In genomic region chr5:24474025-24474722, GRCm38 (mm10) we compare ENCODE assay signal across 8 mouse cellular contexts. TPM values are rescaled to one million over a fixed set of nuclear protein-coding genes. Genes with fewer than 3 reads are reported as not detected.
DNase-seq lines count a peak whose midpoint lies in the region; ATAC-seq and TF ChIP-seq lines count a peak whose summit lies in the region.

No protein-coding gene starts in this region.

- 17% methylated on average over 77 of the region's 77 CpGs for WGBS in kidney, adult 2 months
- WGBS in embryonic facial prominence, embryonic 14.5 days, result 7% methylated on average over 23 of the region's 77 CpGs
- whole genome bisulfite sequencing in intestine, embryonic 15.5 days, result 8% methylated on average over 77 of the region's 77 CpGs

- H3K9me3 ChIP-seq in embryonic facial prominence, embryonic 14.5 days (ENCODE audit: control insufficient read depth, low read length), result no peaks in the 10 kb centered on the region
- H3K9me3 ChIP-seq in intestine, embryonic 15.5 days, result no peaks in the 10 kb centered on the region

- H3K4me3 ChIP-seq in kidney, adult 2 months (ENCODE audit: insufficient read depth, low read depth, low read length), result peak overlapping the region; percentile 45; the same call in 1 of the 2 replicates
- peak overlapping the region; percentile 49 for H3K4me3 ChIP-seq in embryonic facial prominence, embryonic 14.5 days (ENCODE audit: low read depth, low read length)
- peak overlapping the region; percentile 47 for H3K4me3 ChIP-seq in intestine, embryonic 15.5 days (replicated peaks)

- H3K4me1 ChIP-seq in kidney, adult 2 months (ENCODE audit: control insufficient read depth, insufficient read depth, low read length), result peaks cover 3% of the 10 kb centered on the region; the same call in 1 of the 2 replicates
- H3K4me1 ChIP-seq in embryonic facial prominence, embryonic 14.5 days (ENCODE audit: control insufficient read depth, insufficient read depth, low read length), result peaks cover 25% of the 10 kb centered on the region
- peaks cover 35% of the 10 kb centered on the region for H3K4me1 ChIP-seq in intestine, embryonic 15.5 days (replicated peaks)

- ATAC-seq in embryonic facial prominence, embryonic 14.5 days (ENCODE audit: low read depth), result peak; percentile 27
- ATAC-seq in intestine, embryonic 15.5 days, result peak; percentile 42
- no peak for ATAC-seq in megakaryocyte-erythroid progenitor cell, adult 5-6 weeks (replicated peaks; ENCODE audit: low FRiP score, low TSS enrichment, poor library complexity, severe bottlenecking)

- no peaks in the 10 kb centered on the region; the same call in 1 of the 2 replicates for H3K36me3 ChIP-seq in kidney, adult 2 months (ENCODE audit: control insufficient read depth, insufficient read depth, low read length)
- peaks cover 31% of the 10 kb centered on the region for H3K36me3 ChIP-seq in embryonic facial prominence, embryonic 14.5 days (ENCODE audit: control insufficient read depth, insufficient read depth, low read length)
- H3K36me3 ChIP-seq in intestine, embryonic 15.5 days, result peaks cover 22% of the 10 kb centered on the region

- H3K27me3 ChIP-seq in kidney, adult 2 months (replicated peaks; ENCODE audit: control insufficient read depth, insufficient read depth, low read length), result no peaks in the 10 kb centered on the region
- peaks cover 17% of the 10 kb centered on the region for H3K27me3 ChIP-seq in embryonic facial prominence, embryonic 14.5 days (replicated peaks; ENCODE audit: control insufficient read depth, insufficient read depth, low read length)
- peaks cover 9% of the 10 kb centered on the region; the same call in 1 of the 2 replicates for H3K27me3 ChIP-seq in intestine, embryonic 15.5 days (replicated peaks)

- peak; percentile 17 for DNase-seq in kidney, adult 2 months
- no peak for DNase-seq in kidney, postnatal 25 days
- peak; percentile 70 for DNase-seq in embryonic facial prominence, embryonic 14.5 days (ENCODE audit: low spot score)
- DNase-seq in lung, postnatal 14 days, result peak; percentile 67
- peak; percentile 75 to 77 for DNase-seq in urinary bladder, postnatal 36 days (ENCODE audit: low spot score in 2 of 2)
- no peak for DNase-seq in thymus, postnatal 25 days

- no peak for TF ChIP-seq CTCF in kidney, adult 2 months (conservative IDR thresholded peaks at IDR 0.05; ENCODE audit: insufficient read depth, insufficient read length, low read depth, low read length)

- H3K27ac ChIP-seq in kidney, adult 2 months (ENCODE audit: insufficient read depth, low read depth, low read length), result no peak overlapping the region
- H3K27ac ChIP-seq in embryonic facial prominence, embryonic 14.5 days (replicated peaks; ENCODE audit: low read depth, low read length), result peak overlapping the region; percentile 52
- 0 out of 2 replicates have a peak overlapping the region, but pooled peaks have one; percentile 27 for H3K27ac ChIP-seq in intestine, embryonic 15.5 days

- no peak for TF ChIP-seq POLR2A in kidney, adult 2 months (IDR thresholded peaks at IDR 0.05; ENCODE audit: low read depth, low read length)

- peak overlapping the region; percentile 72 for H3K4me2 ChIP-seq in embryonic facial prominence, embryonic 14.5 days (ENCODE audit: low read depth, low read length)
- H3K4me2 ChIP-seq in intestine, embryonic 15.5 days (replicated peaks), result peak overlapping the region; percentile 71

- H3K9ac ChIP-seq in embryonic facial prominence, embryonic 14.5 days (ENCODE audit: low read depth, low read length), result peak overlapping the region; percentile 67
- peak overlapping the region; percentile 42 for H3K9ac ChIP-seq in intestine, embryonic 15.5 days

RNA-seq across cellular contexts. Expression of gene Agap3, which starts 22.2 kb away (rescaled TPM):
- polyA plus RNA-seq in kidney, adult 2 months (2012; rRNA removed), result 59.4 and 62.3 TPM in 2 replicates
- polyA plus RNA-seq in embryonic facial prominence, embryonic 14.5 days (2014; fragmentation: Nextera tagmentation; extraction: Ambion mirVana), result 31.5 and 33.9 TPM in 2 replicates
- 28.7 and 28.9 TPM in 2 replicates for polyA plus RNA-seq in intestine, embryonic 15.5 days (2015; fragmentation: Nextera tagmentation; extraction: Ambion mirVana)
- 36.5 and 53.3 TPM in 2 replicates for total RNA-seq in megakaryocyte-erythroid progenitor cell, adult 5-6 weeks (2014; fragmentation: Nextera tagmentation)
- total RNA-seq in megakaryocyte-erythroid progenitor cell, adult 5-6 weeks (2017), result 21.7 and 33.3 TPM in 2 replicates

RNA-seq across cellular contexts. Expression of gene Tmub1, which starts 26.5 kb away (rescaled TPM):
- 60.0 and 68.9 TPM in 2 replicates for polyA plus RNA-seq in kidney, adult 2 months (2012; rRNA removed)
- 16.5 and 21.3 TPM in 2 replicates for polyA plus RNA-seq in embryonic facial prominence, embryonic 14.5 days (2014; fragmentation: Nextera tagmentation; extraction: Ambion mirVana)
- polyA plus RNA-seq in intestine, embryonic 15.5 days (2015; fragmentation: Nextera tagmentation; extraction: Ambion mirVana), result 22.4 and 23.6 TPM in 2 replicates
- 10.5 and 11.4 TPM in 2 replicates for total RNA-seq in megakaryocyte-erythroid progenitor cell, adult 5-6 weeks (2014; fragmentation: Nextera tagmentation)
- 5.6 and 6.2 TPM in 2 replicates for total RNA-seq in megakaryocyte-erythroid progenitor cell, adult 5-6 weeks (2017)

RNA-seq across cellular contexts. Expression of gene Fastk, which starts 29.1 kb away (rescaled TPM):
- polyA plus RNA-seq in kidney, adult 2 months (2012; rRNA removed), result 291 and 403 TPM in 2 replicates
- polyA plus RNA-seq in embryonic facial prominence, embryonic 14.5 days (2014; fragmentation: Nextera tagmentation; extraction: Ambion mirVana), result 111 and 119 TPM in 2 replicates
- 104 and 110 TPM in 2 replicates for polyA plus RNA-seq in intestine, embryonic 15.5 days (2015; fragmentation: Nextera tagmentation; extraction: Ambion mirVana)
- total RNA-seq in megakaryocyte-erythroid progenitor cell, adult 5-6 weeks (2014; fragmentation: Nextera tagmentation), result 101 and 135 TPM in 2 replicates
- total RNA-seq in megakaryocyte-erythroid progenitor cell, adult 5-6 weeks (2017), result 14.1 and 30.4 TPM in 2 replicates

RNA-seq across cellular contexts. Expression of gene Slc4a2, which starts 50.5 kb away (rescaled TPM):
- 56.8 and 66.9 TPM in 2 replicates for polyA plus RNA-seq in kidney, adult 2 months (2012; rRNA removed)
- 26.0 and 31.0 TPM in 2 replicates for polyA plus RNA-seq in embryonic facial prominence, embryonic 14.5 days (2014; fragmentation: Nextera tagmentation; extraction: Ambion mirVana)
- 41.1 and 46.9 TPM in 2 replicates for polyA plus RNA-seq in intestine, embryonic 15.5 days (2015; fragmentation: Nextera tagmentation; extraction: Ambion mirVana)
- total RNA-seq in megakaryocyte-erythroid progenitor cell, adult 5-6 weeks (2014; fragmentation: Nextera tagmentation), result 22.8 and 24.7 TPM in 2 replicates
- total RNA-seq in megakaryocyte-erythroid progenitor cell, adult 5-6 weeks (2017), result 15.5 and 16.4 TPM in 2 replicates

RNA-seq across cellular contexts. Expression of gene Cdk5, which starts 50.8 kb away (rescaled TPM):
- 78.0 and 83.2 TPM in 2 replicates for polyA plus RNA-seq in kidney, adult 2 months (2012; rRNA removed)
- polyA plus RNA-seq in embryonic facial prominence, embryonic 14.5 days (2014; fragmentation: Nextera tagmentation; extraction: Ambion mirVana), result 48.2 and 55.0 TPM in 2 replicates
- 35.5 and 38.3 TPM in 2 replicates for polyA plus RNA-seq in intestine, embryonic 15.5 days (2015; fragmentation: Nextera tagmentation; extraction: Ambion mirVana)
- total RNA-seq in megakaryocyte-erythroid progenitor cell, adult 5-6 weeks (2014; fragmentation: Nextera tagmentation), result 25.5 and 31.7 TPM in 2 replicates
- total RNA-seq in megakaryocyte-erythroid progenitor cell, adult 5-6 weeks (2017), result 15.0 and 26.5 TPM in 2 replicates

Comparison
In these comparisons a context has a peak if more than half of its experiments do, and no peak if none do; other contexts are left out.
1. DNase-seq: peak in kidney, adult 2 months (single experiment), embryonic facial prominence, embryonic 14.5 days (single experiment), lung, postnatal 14 days (single experiment) and urinary bladder, postnatal 36 days (2 of 2); none in kidney, postnatal 25 days (0 of 2) and thymus, postnatal 25 days (single experiment).
2. Peak in every context shown above with its lines, with median percentiles within 50 percentile points of each other: H3K4me3 ChIP-seq.